Mouse (Mus musculus) cerebellum, adult 11 months (tissue): ENCODE measurements around the gene Samd4b.
"Not testable (repeated sequence)": the region's sequence is repeated elsewhere in the genome, so short reads cannot be mapped to it uniquely, and the experiment has no call there.

Source experiments
- DNase-seq: peaks from one replicate; pipeline ENCODE4 v3.0.0; 2022

Gene Samd4b

GRCm38 (mm10) chr7:28597642-28598446 lies at the start of gene Samd4b, which contains the start of gene Pak4:
Samd4b (minus strand) TSS chr7:28598144.
Pak4 (minus strand) TSS chr7:28598185.
- DNase-seq, result peak; percentile 100

- DNase-seq, result no peak
Observed at GRCm38 (mm10) chr7:28647016-28647415, 49.1 kb upstream of the Samd4b start.

GRCm38 (mm10) chr7:28645947-28646475 lies 48.1 kb upstream of the Samd4b start:
- no peak for DNase-seq

GRCm38 (mm10) chr7:28645366-28645765 lies 47.4 kb upstream of the Samd4b start:
- no peak for DNase-seq

- DNase-seq, result no peak
Observed at GRCm38 (mm10) chr7:28641546-28641945, 43.6 kb upstream of the Samd4b start.

GRCm38 (mm10) chr7:28637511-28637910 lies 39.6 kb upstream of the Samd4b start:
- DNase-seq, result no peak

GRCm38 (mm10) chr7:28634128-28634527 lies 36.2 kb upstream of the Samd4b start:
- no peak for DNase-seq

GRCm38 (mm10) chr7:28631073-28631472 lies 33.1 kb upstream of the Samd4b start, which contains the start of gene Acp7:
Acp7 (minus strand) TSS chr7:28631332.
- no peak for DNase-seq

GRCm38 (mm10) chr7:28624791-28625190 lies 26.8 kb upstream of the Samd4b start:
- no peak for DNase-seq

- no peak for DNase-seq
Observed at GRCm38 (mm10) chr7:28619098-28619715, 21.3 kb upstream of the Samd4b start.

- no peak for DNase-seq
Observed at GRCm38 (mm10) chr7:28605951-28606350, 8.0 kb upstream of the Samd4b start.

- DNase-seq, result not testable (repeated sequence)
Observed at GRCm38 (mm10) chr7:28603788-28604187, 5.8 kb upstream of the Samd4b start.

GRCm38 (mm10) chr7:28603136-28603535 lies 5.2 kb upstream of the Samd4b start:
- DNase-seq, result no peak

- DNase-seq, result peak; percentile 60
Observed at GRCm38 (mm10) chr7:28601668-28602067, 3.7 kb upstream of the Samd4b start.

- peak; percentile 58 for DNase-seq
Observed at GRCm38 (mm10) chr7:28601029-28601428, 3.1 kb upstream of the Samd4b start.

- no peak for DNase-seq
Observed at GRCm38 (mm10) chr7:28598951-28599350, 1.0 kb upstream of the Samd4b start.

GRCm38 (mm10) chr7:28597277-28597570 lies 720 bp downstream of the Samd4b start:
- no peak for DNase-seq

GRCm38 (mm10) chr7:28596436-28597276 lies 1.3 kb downstream of the Samd4b start:
- DNase-seq, result no peak

GRCm38 (mm10) chr7:28595751-28596435 lies 2.1 kb downstream of the Samd4b start:
- no peak for DNase-seq

- no peak for DNase-seq
Observed at GRCm38 (mm10) chr7:28593206-28594111, 4.5 kb downstream of the Samd4b start.

GRCm38 (mm10) chr7:28591862-28592261 lies 6.1 kb downstream of the Samd4b start:
- DNase-seq, result no peak

- no peak for DNase-seq
Observed at GRCm38 (mm10) chr7:28587644-28588043, 10.3 kb downstream of the Samd4b start.
